Mouse (Mus musculus): ENCODE results near the gene Cox7b.
A peak's percentile ranks its signal among the peaks of the same experiment; 100 is the strongest.

DNA sequence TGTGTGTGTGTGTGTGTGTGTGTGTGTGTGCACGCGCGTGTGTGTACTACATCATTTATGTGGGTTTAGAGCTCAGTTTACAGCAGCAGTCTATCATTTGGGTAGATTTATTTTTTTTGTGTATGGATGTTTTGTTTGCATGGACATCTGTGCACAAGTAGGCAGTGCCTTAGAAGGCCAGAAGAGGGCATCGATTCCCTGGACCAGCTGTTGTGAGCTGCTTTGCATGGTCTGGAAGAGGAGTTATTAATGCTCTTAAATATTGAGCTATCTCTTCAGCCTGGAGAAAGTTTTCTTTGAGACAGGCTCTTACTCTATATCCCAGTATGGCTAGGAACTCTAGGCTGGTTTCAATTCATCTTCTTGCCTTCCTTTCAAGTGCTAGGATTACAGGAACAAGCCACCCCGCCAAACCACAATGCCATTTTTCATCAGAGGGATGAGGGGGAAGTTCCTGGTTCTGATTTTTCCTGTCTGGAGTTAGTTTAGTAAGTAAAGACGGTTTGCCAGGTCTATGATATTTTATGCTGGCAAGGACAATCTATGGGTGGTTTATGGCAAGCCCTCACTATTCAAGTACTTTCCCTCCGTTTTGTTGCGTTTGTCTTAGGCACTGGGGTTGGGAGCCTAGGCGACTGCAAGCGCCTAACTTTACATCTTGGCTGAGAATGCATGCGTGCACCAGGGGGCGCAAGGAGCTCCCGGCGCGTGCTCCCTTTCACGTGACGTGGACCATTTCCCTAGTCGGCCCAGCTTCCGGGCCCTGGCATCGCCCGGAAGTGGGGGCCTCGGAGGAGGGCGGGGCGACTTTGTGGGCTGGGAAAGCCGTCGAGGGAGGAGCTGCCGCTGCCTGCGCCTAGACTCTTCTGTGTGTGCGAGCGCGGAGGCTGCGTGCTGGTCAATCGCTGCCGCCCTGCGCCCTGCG lies 11.2 kb downstream of the Cox7b start, which contains the start of gene Atp7a:
- TF ChIP-seq TCF3 (IDR thresholded peaks at IDR 0.05; ENCODE audit: insufficient read length, low read depth): no peak
- peak; percentile 98 for TF ChIP-seq POLR2A (IDR thresholded peaks at IDR 0.05; ENCODE audit: insufficient read length, low read depth)
- no peak for TF ChIP-seq E2F4 (IDR thresholded peaks at IDR 0.05; ENCODE audit: insufficient read depth)
- TF ChIP-seq MYOD1 (IDR thresholded peaks at IDR 0.05; ENCODE audit: control insufficient read depth in 1 of 3, insufficient read length in 2 of 3, low read depth in 2 of 3): peak in 1 of 3 experiments; percentile 44
- TF ChIP-seq POLR2AphosphoS2 (IDR thresholded peaks at IDR 0.05; ENCODE audit: insufficient read length, low read depth): peak; percentile 99
- TF ChIP-seq USF1 (IDR thresholded peaks at IDR 0.05; ENCODE audit: low read depth): peak; percentile 69
- no peak for TF ChIP-seq MAX (IDR thresholded peaks at IDR 0.05; ENCODE audit: low read depth)
- TF ChIP-seq CEBPB (IDR thresholded peaks at IDR 0.05; ENCODE audit: insufficient read depth, poor library complexity, severe bottlenecking): no peak

Data from myocyte (in vitro differentiated cells).